Mouse (Mus musculus): Measurements from ENCODE around the gene Olfr1206.

- no peak for TF ChIP-seq CTCF (IDR thresholded peaks at IDR 0.05; ENCODE audit: low read depth)
- TF ChIP-seq EP300 (IDR thresholded peaks at IDR 0.05; ENCODE audit: low read depth), result no peak
Measured at GRCm38 (mm10) chr2:88838477-88838876, 24.6 kb upstream of the Olfr1206 start.
